Mouse (Mus musculus) small intestine, adult 2 months (tissue): ENCODE results near the gene Olfr147.

ENCODE experiments used
- CTCF ChIP-seq: fragments of 200-500 bp; IDR thresholded peaks from 2 replicates; pipeline ENCODE4 v1.5.1; 2012; ENCODE audit warnings: low read depth, mild to moderate bottlenecking, control low read depth, inconsistent platforms, low read length, moderate library complexity, mixed read lengths; ENCODE audit not compliant: insufficient replicate concordance, insufficient read length; ENCODE audit errors: extremely low read depth
- POLR2A ChIP-seq: fragments of 200-500 bp; IDR thresholded peaks from 2 replicates; pipeline ENCODE4 v1.6.1; 2012; ENCODE audit warnings: low read depth, mild to moderate bottlenecking, control low read depth, inconsistent platforms, low read length, moderate library complexity

DNA sequence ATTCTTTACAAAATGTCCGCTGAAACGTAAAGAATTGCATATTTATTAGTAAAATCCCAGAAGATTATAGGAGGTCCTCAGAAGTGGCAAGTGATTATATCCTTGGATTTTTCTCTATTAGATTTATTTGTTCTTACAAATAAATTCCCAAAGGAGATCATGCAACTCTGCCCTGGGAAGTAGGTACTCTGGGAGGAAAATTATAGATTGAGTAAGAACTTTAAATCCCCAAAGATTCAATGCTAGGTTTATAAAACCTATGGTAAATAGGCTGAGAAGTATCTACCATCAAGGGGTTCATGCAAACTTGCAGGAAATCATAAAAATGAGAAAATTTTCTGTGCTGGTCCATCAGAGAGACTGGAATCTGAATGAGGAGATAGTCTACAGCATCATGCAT is 34.9 kb upstream of the Olfr147 start, which contains the start of gene Olfr250:
- TF ChIP-seq CTCF (no peak), POLR2A (no peak)
